Mouse (Mus musculus): ENCODE measurements at regions not wholly inside any gene's neighbourhood (a gene's known extent, or its start where the extent isn't known, plus 50 kb on each side); places are given as distances from the start of the nearest gene placed in this dataset.

- H3K4me2 ChIP-seq = no peak overlapping the region
- H3K27ac ChIP-seq = no peak overlapping the region
- H3K27me3 ChIP-seq = no peaks in the 10 kb centered on the region
- no peaks in the 10 kb centered on the region for H3K4me1 ChIP-seq (replicated peaks)
- 84% methylated on average over 6 of the region's 6 CpGs for WGBS
- no peak overlapping the region for H3K9ac ChIP-seq (replicated peaks)
- ATAC-seq (ENCODE audit: insufficient number of reproducible peaks, insufficient read depth, low FRiP score, low TSS enrichment, low read depth) = no peak
- no peak overlapping the region for H3K4me3 ChIP-seq (replicated peaks)
- H3K9me3 ChIP-seq = no peaks in the 10 kb centered on the region
- no peaks in the 10 kb centered on the region for H3K36me3 ChIP-seq
These were observed 481.0 kb upstream of the Sox11 start for GRCm38 (mm10) chr12:27823392-27823791.

- no peaks in the 10 kb centered on the region for H3K27me3 ChIP-seq
- H3K4me1 ChIP-seq (replicated peaks) = no peaks in the 10 kb centered on the region
- ATAC-seq (ENCODE audit: insufficient number of reproducible peaks, insufficient read depth, low FRiP score, low TSS enrichment, low read depth) = no peak
- no peak overlapping the region for H3K4me2 ChIP-seq
- no peaks in the 10 kb centered on the region for H3K36me3 ChIP-seq
- no peak overlapping the region for H3K4me3 ChIP-seq (replicated peaks)
- 78% methylated on average over 4 of the region's 4 CpGs for WGBS
- H3K9ac ChIP-seq (replicated peaks) = no peak overlapping the region
- H3K27ac ChIP-seq = no peak overlapping the region
- no peaks in the 10 kb centered on the region for H3K9me3 ChIP-seq
These were observed 454.3 kb upstream of the Sox11 start for GRCm38 (mm10) chr12:27796642-27797041.

- Histone ChIP-seq H3K9ac (replicated peaks) (no peak overlapping the region), H3K36me3 (no peaks in the 10 kb centered on the region), H3K4me1 (replicated peaks) (no peaks in the 10 kb centered on the region), H3K27ac (no peak overlapping the region), H3K4me3 (replicated peaks) (no peak overlapping the region), H3K9me3 (no peaks in the 10 kb centered on the region), H3K4me2 (no peak overlapping the region), H3K27me3 (no peaks in the 10 kb centered on the region)
- WGBS = 36% methylated on average over 3 of the region's 3 CpGs
- ATAC-seq (ENCODE audit: insufficient number of reproducible peaks, insufficient read depth, low FRiP score, low TSS enrichment, low read depth) = no peak
These were observed 444.4 kb upstream of the Sox11 start for GRCm38 (mm10) chr12:27786716-27787291.

GRCm38 (mm10) chr12:27780801-27781200, 438.4 kb upstream of the Sox11 start:
- Histone ChIP-seq H3K4me1 (replicated peaks) (no peaks in the 10 kb centered on the region), H3K4me3 (replicated peaks) (no peak overlapping the region), H3K9ac (replicated peaks) (no peak overlapping the region), H3K27me3 (no peaks in the 10 kb centered on the region), H3K9me3 (no peaks in the 10 kb centered on the region), H3K27ac (no peak overlapping the region), H3K4me2 (no peak overlapping the region), H3K36me3 (no peaks in the 10 kb centered on the region)
- ATAC-seq (ENCODE audit: insufficient number of reproducible peaks, insufficient read depth, low FRiP score, low TSS enrichment, low read depth) = no peak
- 74% methylated on average over 1 of the region's 1 CpGs for WGBS

- H3K4me3 ChIP-seq (replicated peaks) = no peak overlapping the region
- ATAC-seq (ENCODE audit: insufficient number of reproducible peaks, insufficient read depth, low FRiP score, low TSS enrichment, low read depth) = no peak
- H3K36me3 ChIP-seq = no peaks in the 10 kb centered on the region
- no peaks in the 10 kb centered on the region for H3K9me3 ChIP-seq
- no peak overlapping the region for H3K27ac ChIP-seq
- H3K27me3 ChIP-seq = no peaks in the 10 kb centered on the region
- H3K9ac ChIP-seq (replicated peaks) = no peak overlapping the region
- 7% methylated on average over 1 of the region's 1 CpGs for WGBS
- H3K4me1 ChIP-seq (replicated peaks) = 0 out of 2 replicates have a peak, but pooled peaks cover 4% of the 10 kb centered on the region
- H3K4me2 ChIP-seq = no peak overlapping the region
These were observed 423.6 kb upstream of the Sox11 start for GRCm38 (mm10) chr12:27765948-27766347.

GRCm38 (mm10) chr12:27759016-27759415, 416.6 kb upstream of the Sox11 start:
- Histone ChIP-seq H3K9ac (replicated peaks) (no peak overlapping the region), H3K4me3 (replicated peaks) (no peak overlapping the region), H3K4me2 (no peak overlapping the region), H3K36me3 (no peaks in the 10 kb centered on the region), H3K27ac (no peak overlapping the region), H3K27me3 (no peaks in the 10 kb centered on the region), H3K9me3 (no peaks in the 10 kb centered on the region), H3K4me1 (replicated peaks) (peaks cover 6% of the 10 kb centered on the region; the same call in 1 of the 2 replicates)
- ATAC-seq (ENCODE audit: insufficient number of reproducible peaks, insufficient read depth, low FRiP score, low TSS enrichment, low read depth) = no peak

- Histone ChIP-seq H3K4me2 (no peak overlapping the region), H3K4me3 (replicated peaks) (no peak overlapping the region), H3K9ac (replicated peaks) (no peak overlapping the region), H3K4me1 (replicated peaks) (peaks cover 6% of the 10 kb centered on the region; the same call in 1 of the 2 replicates), H3K27ac (0 out of 2 replicates have a peak overlapping the region, but pooled peaks have one; percentile 17), H3K27me3 (no peaks in the 10 kb centered on the region), H3K36me3 (no peaks in the 10 kb centered on the region), H3K9me3 (no peaks in the 10 kb centered on the region)
- no peak for ATAC-seq (ENCODE audit: insufficient number of reproducible peaks, insufficient read depth, low FRiP score, low TSS enrichment, low read depth)
These were observed 415.3 kb upstream of the Sox11 start for GRCm38 (mm10) chr12:27757641-27758040.

GRCm38 (mm10) chr12:27724619-27725200, 382.3 kb upstream of the Sox11 start:
- no peak overlapping the region for H3K4me2 ChIP-seq
- no peak overlapping the region for H3K4me3 ChIP-seq (replicated peaks)
- no peaks in the 10 kb centered on the region for H3K27me3 ChIP-seq
- H3K4me1 ChIP-seq (replicated peaks) = peaks cover 11% of the 10 kb centered on the region; the same call in 1 of the 2 replicates
- ATAC-seq (ENCODE audit: insufficient number of reproducible peaks, insufficient read depth, low FRiP score, low TSS enrichment, low read depth) = no peak; the same call in 1 of the 2 replicates
- 44% methylated on average over 5 of the region's 5 CpGs for WGBS
- no peaks in the 10 kb centered on the region for H3K9me3 ChIP-seq
- H3K27ac ChIP-seq = 0 out of 2 replicates have a peak overlapping the region, but pooled peaks have one; percentile 12
- H3K9ac ChIP-seq (replicated peaks) = no peak overlapping the region
- no peaks in the 10 kb centered on the region for H3K36me3 ChIP-seq

GRCm38 (mm10) chr12:27680459-27680858, 338.1 kb upstream of the Sox11 start:
- ATAC-seq (ENCODE audit: insufficient number of reproducible peaks, insufficient read depth, low FRiP score, low TSS enrichment, low read depth) = no peak

GRCm38 (mm10) chr12:27673404-27673803, 331.0 kb upstream of the Sox11 start:
- H3K4me1 ChIP-seq (replicated peaks) = no peaks in the 10 kb centered on the region
- no peak for ATAC-seq (ENCODE audit: insufficient number of reproducible peaks, insufficient read depth, low FRiP score, low TSS enrichment, low read depth)
- no peaks in the 10 kb centered on the region for H3K27me3 ChIP-seq
- H3K9me3 ChIP-seq = no peaks in the 10 kb centered on the region
- H3K4me3 ChIP-seq (replicated peaks) = no peak overlapping the region
- no peaks in the 10 kb centered on the region for H3K36me3 ChIP-seq
- no peak overlapping the region for H3K27ac ChIP-seq
- H3K4me2 ChIP-seq = no peak overlapping the region
- H3K9ac ChIP-seq (replicated peaks) = no peak overlapping the region

More at GRCm38 (mm10) chr12:27680459-27680858, 338.1 kb upstream of the Sox11 start:
- no peak overlapping the region for H3K4me2 ChIP-seq
- no peak overlapping the region for H3K4me3 ChIP-seq (replicated peaks)
- no peaks in the 10 kb centered on the region for H3K4me1 ChIP-seq (replicated peaks)
- no peak overlapping the region for H3K27ac ChIP-seq
- no peaks in the 10 kb centered on the region for H3K9me3 ChIP-seq
- H3K9ac ChIP-seq (replicated peaks) = no peak overlapping the region
- no peaks in the 10 kb centered on the region for H3K27me3 ChIP-seq
- no peaks in the 10 kb centered on the region for H3K36me3 ChIP-seq

- Histone ChIP-seq H3K4me1 (replicated peaks) (no peaks in the 10 kb centered on the region), H3K27ac (no peak overlapping the region), H3K4me3 (replicated peaks) (no peak overlapping the region), H3K9me3 (no peaks in the 10 kb centered on the region), H3K27me3 (no peaks in the 10 kb centered on the region), H3K4me2 (no peak overlapping the region), H3K9ac (replicated peaks) (no peak overlapping the region), H3K36me3 (no peaks in the 10 kb centered on the region)
- ATAC-seq (ENCODE audit: insufficient number of reproducible peaks, insufficient read depth, low FRiP score, low TSS enrichment, low read depth) = no peak
- 62% methylated on average over 9 of the region's 9 CpGs for WGBS
These were observed 328.3 kb upstream of the Sox11 start for GRCm38 (mm10) chr12:27670650-27671084.

- Histone ChIP-seq H3K27me3 (no peaks in the 10 kb centered on the region), H3K4me1 (replicated peaks) (no peaks in the 10 kb centered on the region), H3K4me2 (no peak overlapping the region), H3K4me3 (replicated peaks) (no peak overlapping the region), H3K36me3 (no peaks in the 10 kb centered on the region), H3K27ac (no peak overlapping the region), H3K9me3 (no peaks in the 10 kb centered on the region), H3K9ac (replicated peaks) (no peak overlapping the region)
- 80% methylated on average over 7 of the region's 7 CpGs for WGBS
- ATAC-seq (ENCODE audit: insufficient number of reproducible peaks, insufficient read depth, low FRiP score, low TSS enrichment, low read depth) = no peak
These were observed 327.8 kb upstream of the Sox11 start for GRCm38 (mm10) chr12:27670190-27670589.
